Mouse (Mus musculus) macrophage (primary cell): ENCODE results near the gene Parn. TPM values are rescaled to one million over a fixed set of nuclear protein-coding genes. Genes with fewer than 3 reads are reported as not detected.
A peak's percentile ranks its signal among the peaks of the same experiment; 100 is the strongest.
"Not testable (repeated sequence)": the region's sequence is repeated elsewhere in the genome, so short reads cannot be mapped to it uniquely, and the experiment has no call there.

Experiments used
- H3K27ac ChIP-seq: fragments of 350-480 bp; formaldehyde crosslinking; 2 replicates; pipeline ENCODE4 v1.9.0; 2021
- H3K36me3 ChIP-seq: fragments of 350-480 bp; formaldehyde crosslinking; 2 replicates; pipeline ENCODE4 v1.9.0; 2021; ENCODE audit errors: inconsistent target
- H3K4me3 ChIP-seq: fragments of 350-480 bp; formaldehyde crosslinking; 2 replicates; pipeline ENCODE4 v1.9.0; 2021; ENCODE audit errors: inconsistent target
- H3K79me2 ChIP-seq: fragments of 350-480 bp; formaldehyde crosslinking; 2 replicates; pipeline ENCODE4 v1.9.0; 2021; ENCODE audit errors: inconsistent target
- WGBS: methylation state at CpG from one replicate; pipeline ENCODE4 v1.1.7; 2026; ENCODE audit warnings: inconsistent platforms; ENCODE audit not compliant: missing documents; 5-methylcytosine and 5-hydroxymethylcytosine counted together
- polyA plus RNA-seq: library from polyadenylated mRNA; stranded (reverse); fragments of 250-400 nt; gene quantifications from 3 replicates; pipeline ENCODE4 v1.2.4, GENCODE M21; 2018; ENCODE audit warnings: inconsistent platforms
- total RNA-seq, 78 experiments: library from RNA; depleted of rRNA; stranded (reverse); fragments of 250-400 nt; gene quantifications; 1 replicate in 9 of 78; 2 replicates in 24 of 78; 3 replicates in 43 of 78; 4 replicates in 2 of 78; pipeline ENCODE4 v1.2.4; 2018; ENCODE audit warnings: inconsistent platforms in 56 of 78

The Parn gene
- 10 to 100 TPM in 24 of 26 experiments, 1 to 10 TPM in 2; 6.7 to 52.9 (median 30.4) TPM for total RNA-seq (2018; cell fraction: chromatin; rRNA removed)
- total RNA-seq (2018; cell fraction: cytosol; rRNA removed), result 10 to 100 TPM; 10.0 to 17.5 (median 13.0) TPM
- 10 to 100 TPM in 17 of 26 experiments, 1 to 10 TPM in 9; 6.1 to 35.3 (median 12.6) TPM for total RNA-seq (2018; cell fraction: nucleus; rRNA removed)
- polyA plus RNA-seq, result 11.1 to 20.8 TPM (median 15.5 TPM) in 3 replicates

DNA sequence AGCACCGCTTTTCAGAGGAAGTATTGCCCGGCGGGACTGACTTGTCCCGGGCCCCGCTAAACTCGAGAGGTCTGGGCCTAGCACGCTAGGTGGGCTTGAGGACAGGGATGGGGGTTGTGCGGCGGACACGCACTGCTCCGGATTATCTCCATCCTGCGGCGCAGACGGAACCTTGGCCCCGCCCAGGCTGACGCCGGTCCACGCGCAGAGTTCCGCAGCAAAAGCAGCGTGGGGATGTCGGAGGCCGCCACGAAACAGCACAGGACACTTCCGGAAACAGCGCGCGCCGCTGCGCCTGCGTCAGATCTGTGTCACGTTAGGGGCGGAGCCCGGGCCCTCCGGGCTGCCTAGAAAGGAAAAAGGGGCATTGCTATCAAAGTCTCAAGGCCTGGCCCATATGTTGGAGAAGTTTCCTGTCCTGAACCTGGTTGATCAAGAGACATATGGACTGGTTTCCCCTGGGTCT is at the start of gene Parn:
Gene Parn (minus strand): TSS at position 293 of the 466 bp plus-strand sequence.
- Histone ChIP-seq H3K4me3 (peak within 1 kb of the TSS; percentile 87), H3K79me2 (peaks cover 8% of the 10 kb centered on the region), H3K27ac (peak within 1 kb of the TSS; percentile 31), H3K36me3 (peaks cover 5% of the 10 kb centered on the region; the same call in 1 of the 2 replicates)
- under 1% methylated on average over 35 of the region's 35 CpGs for WGBS

- Histone ChIP-seq H3K79me2 (no peaks in the 10 kb centered on the region), H3K36me3 (no peaks in the 10 kb centered on the region), H3K27ac (peak overlapping the region; percentile 64), H3K4me3 (no peak overlapping the region)
- WGBS, result 34% methylated on average over 2 of the region's 2 CpGs
Observed at GRCm38 (mm10) chr16:13716821-13717553, 49.0 kb upstream of the Parn start.

- Histone ChIP-seq H3K36me3 (no peaks in the 10 kb centered on the region), H3K79me2 (no peaks in the 10 kb centered on the region), H3K27ac (no peak overlapping the region), H3K4me3 (no peak overlapping the region)
- WGBS, result 94% methylated on average over 3 of the region's 3 CpGs
Observed at GRCm38 (mm10) chr16:13714910-13715309, 46.9 kb upstream of the Parn start.

DNA sequence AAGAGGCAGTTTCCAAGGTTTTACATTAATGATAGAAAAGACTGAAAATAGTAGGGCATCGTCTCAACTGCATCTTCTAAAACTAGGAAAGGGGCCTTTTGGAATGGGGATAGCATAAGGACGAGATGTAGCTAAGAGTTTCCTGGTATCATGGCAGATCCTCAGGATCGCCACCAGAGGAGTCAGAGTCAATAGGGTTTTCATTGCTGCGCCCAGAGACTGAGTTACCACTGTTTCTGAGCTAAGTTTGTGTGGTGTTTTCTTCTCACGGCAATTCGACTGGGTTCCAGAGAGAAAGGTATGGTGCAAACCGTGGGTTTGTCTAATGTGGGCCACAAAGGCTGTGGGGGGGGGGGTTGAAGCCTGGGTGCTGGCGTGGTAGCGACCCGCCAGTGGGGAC is 36.7 kb upstream of the Parn start:
- WGBS, result 92% methylated on average over 8 of the region's 10 CpGs
- H3K79me2 ChIP-seq, result no peaks in the 10 kb centered on the region
- H3K27ac ChIP-seq, result no peak overlapping the region
- H3K36me3 ChIP-seq, result peaks cover 60% of the 10 kb centered on the region
- no peak overlapping the region for H3K4me3 ChIP-seq

- Histone ChIP-seq H3K36me3 (peaks cover 77% of the 10 kb centered on the region), H3K27ac (no peak overlapping the region)
- 97% methylated on average over 7 of the region's 7 CpGs for WGBS
Observed at GRCm38 (mm10) chr16:13702184-13702583, 34.2 kb upstream of the Parn start.

DNA sequence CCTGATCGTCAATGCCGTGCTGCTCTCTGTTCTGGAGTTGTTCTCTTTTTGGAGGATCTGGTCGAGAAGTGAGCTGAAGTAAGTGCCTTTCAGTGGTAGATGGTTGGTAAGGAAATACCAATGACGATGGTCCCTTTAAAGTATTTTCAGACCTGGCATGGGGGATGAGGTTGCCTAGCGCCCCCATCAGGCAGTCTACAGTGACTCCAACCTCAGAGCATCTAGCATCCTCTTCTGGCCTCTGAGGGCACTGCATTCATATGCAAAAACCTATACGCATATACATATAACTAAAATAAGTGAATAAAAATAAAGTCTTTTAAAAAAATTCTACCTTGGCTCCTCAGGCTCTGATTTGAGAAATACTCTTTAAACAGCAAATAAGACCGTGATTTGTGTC is 31.0 kb upstream of the Parn start:
- H3K36me3 ChIP-seq, result peaks cover 86% of the 10 kb centered on the region
- no peak overlapping the region for H3K27ac ChIP-seq
- H3K79me2 ChIP-seq, result no peaks in the 10 kb centered on the region

More at GRCm38 (mm10) chr16:13702184-13702583, 34.2 kb upstream of the Parn start:
- Histone ChIP-seq H3K4me3 (no peak overlapping the region), H3K79me2 (no peaks in the 10 kb centered on the region)

GRCm38 (mm10) chr16:13678601-13679319 is 10.8 kb upstream of the Parn start:
- H3K27ac ChIP-seq, result no peak overlapping the region
- peaks cover 17% of the 10 kb centered on the region for H3K36me3 ChIP-seq
- H3K79me2 ChIP-seq, result peaks cover 100% of the 10 kb centered on the region
- WGBS, result 97% methylated on average over 3 of the region's 3 CpGs
- no peak overlapping the region for H3K4me3 ChIP-seq

More for the DNA sequence above, 31.0 kb upstream of the Parn start:
- H3K4me3 ChIP-seq, result no peak overlapping the region
- 94% methylated on average over 7 of the region's 7 CpGs for WGBS

- 96% methylated on average over 3 of the region's 3 CpGs for WGBS
- Histone ChIP-seq H3K79me2 (peaks cover 74% of the 10 kb centered on the region), H3K36me3 (peaks cover 17% of the 10 kb centered on the region), H3K27ac (no peak overlapping the region), H3K4me3 (no peak overlapping the region)
Observed at GRCm38 (mm10) chr16:13674511-13674910, 6.5 kb upstream of the Parn start.

DNA sequence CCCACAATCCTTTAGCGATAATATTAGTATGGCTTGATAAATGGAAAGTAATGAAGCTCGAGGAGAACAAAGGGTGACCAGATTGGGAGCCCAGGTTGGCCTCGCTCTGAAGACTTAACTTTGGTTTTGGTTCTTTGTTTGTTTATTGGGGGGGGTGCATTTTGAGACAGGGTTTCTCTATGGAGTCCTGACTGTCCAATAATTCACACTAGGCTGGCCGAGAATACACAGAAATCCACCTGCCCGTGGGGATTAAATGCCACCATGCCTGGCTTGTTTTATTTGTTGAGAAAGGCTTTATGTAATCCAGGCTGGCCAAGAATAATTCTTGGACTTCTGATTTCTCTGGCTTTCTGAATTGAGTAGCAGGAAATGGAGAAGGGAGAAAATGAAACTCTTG is 5.1 kb upstream of the Parn start:
- peaks cover 17% of the 10 kb centered on the region for H3K36me3 ChIP-seq
- H3K4me3 ChIP-seq, result peak overlapping the region; percentile 81
- WGBS, result 83% methylated on average over 5 of the region's 5 CpGs
- peaks cover 60% of the 10 kb centered on the region for H3K79me2 ChIP-seq
- no peak overlapping the region for H3K27ac ChIP-seq

- H3K36me3 ChIP-seq, result peaks cover 10% of the 10 kb centered on the region
- peak overlapping the region; percentile 81 for H3K4me3 ChIP-seq
- peak overlapping the region; percentile 65 for H3K27ac ChIP-seq
- under 1% methylated on average over 20 of the region's 20 CpGs for WGBS
- peaks cover 54% of the 10 kb centered on the region for H3K79me2 ChIP-seq
Observed at GRCm38 (mm10) chr16:13672386-13672898, 4.5 kb upstream of the Parn start.

- peaks cover 48% of the 10 kb centered on the region for H3K79me2 ChIP-seq
- peak within 1 kb of the TSS; percentile 65 for H3K27ac ChIP-seq
- H3K4me3 ChIP-seq, result peak within 1 kb of the TSS; percentile 81
- WGBS, result under 1% methylated on average over 54 of the region's 54 CpGs
- H3K36me3 ChIP-seq, result 0 out of 2 replicates have a peak, but pooled peaks cover 5% of the 10 kb centered on the region
Observed at GRCm38 (mm10) chr16:13671685-13672385, 3.9 kb upstream of the Parn start, which contains the start of the genes Bfar and 3110001I22Rik. TSS of gene Bfar (plus strand) at chr16:13671858. TSS of gene 3110001I22Rik (plus strand) at chr16:13671929.

DNA sequence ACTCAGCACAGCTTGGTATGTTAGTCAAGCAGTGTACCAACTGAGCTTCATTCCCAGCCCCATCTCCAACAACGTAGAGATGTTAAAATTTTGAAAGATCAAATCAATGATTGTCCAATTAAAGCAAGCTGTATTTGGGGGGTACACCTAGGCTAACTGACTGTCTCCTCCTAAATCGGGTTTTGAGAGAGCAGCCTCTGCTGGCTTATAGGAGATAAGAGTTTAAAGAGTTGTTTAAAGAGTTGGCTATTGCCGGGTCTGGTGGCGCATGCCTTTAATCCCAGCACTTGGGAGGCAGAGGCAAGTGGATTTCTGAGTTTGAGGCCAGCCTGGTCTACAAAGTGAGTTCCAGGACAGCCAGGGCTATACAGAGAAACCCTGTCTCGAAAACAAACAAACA is 2.9 kb upstream of the Parn start:
- peak overlapping the region; percentile 65; the same call in 1 of the 2 replicates for H3K27ac ChIP-seq
- not testable (repeated sequence) for H3K36me3 ChIP-seq
- peak overlapping the region; percentile 81 for H3K4me3 ChIP-seq
- peaks cover 38% of the 10 kb centered on the region for H3K79me2 ChIP-seq
- 83% methylated on average over 5 of the region's 5 CpGs for WGBS

- Histone ChIP-seq H3K27ac (no peak overlapping the region), H3K4me3 (no peak overlapping the region), H3K79me2 (peaks cover 22% of the 10 kb centered on the region), H3K36me3 (no peaks in the 10 kb centered on the region; the same call in 1 of the 2 replicates)
- WGBS, result 100% methylated on average over 1 of the region's 1 CpGs
Observed at GRCm38 (mm10) chr16:13669282-13669681, 1.3 kb upstream of the Parn start.
